In the genomic region with DNA sequence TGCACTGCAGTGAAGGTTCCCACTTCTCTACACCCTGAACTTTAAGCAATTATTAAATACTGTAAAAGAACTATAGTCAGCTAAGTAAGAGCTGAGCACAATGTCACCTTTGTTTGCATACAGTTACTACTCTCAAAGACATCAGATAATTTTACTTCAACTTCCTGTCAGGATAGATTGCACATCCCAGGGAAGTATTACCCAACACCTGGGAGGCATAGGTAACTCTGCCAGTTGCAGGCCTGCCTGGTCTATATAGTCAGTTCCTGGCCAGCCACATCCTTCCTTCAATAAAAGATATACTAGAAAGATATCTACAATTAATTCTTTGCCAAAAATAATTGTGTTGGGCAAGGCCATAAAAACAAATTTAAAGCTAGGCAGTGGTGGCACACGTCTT, we compare ENCODE assay signal across 29 mouse cellular contexts. TPM values are rescaled to one million over a fixed set of nuclear protein-coding genes. Genes with fewer than 3 reads are reported as not detected.
DNase-seq lines count a peak whose midpoint lies in the region; ATAC-seq lines count a peak whose summit lies in the region.
"Had no signal": no experiment of that assay in that cellular context is flagged by ENCODE, and none has a peak within 500 bp of the region (broad histone marks: within the 10 kb centered on the region; RNA-seq: fewer than 3 reads in every experiment).

No protein-coding gene starts in this region.

- H3K9me3 ChIP-seq in intestine, embryonic 16.5 days (ENCODE audit: control insufficient read depth, low read length), result no peaks in the 10 kb centered on the region
- H3K9me3 ChIP-seq: embryonic facial prominence, embryonic 13.5 days; embryonic facial prominence, embryonic 15.5 days; forebrain, embryonic 10.5 days; forebrain, embryonic 12.5 days; G1E had no signal

- H3K4me3 ChIP-seq in intestine, embryonic 16.5 days (ENCODE audit: low read length), result no peak overlapping the region
- H3K4me3 ChIP-seq: embryonic facial prominence, embryonic 13.5 days; embryonic facial prominence, embryonic 15.5 days; erythroblast, embryonic 14.5 days; forebrain, embryonic 10.5 days; forebrain, embryonic 12.5 days had no signal

- DNase-seq in gonadal fat pad, adult 2 months (ENCODE audit: low read depth), result peak; percentile 19
- DNase-seq in cerebellum, postnatal 14 days, result no peak
- DNase-seq in ovary, adult 18-20 months (ENCODE audit: low spot score), result no peak
- DNase-seq: adrenal gland, adult 8-10 months; adrenal gland, postnatal 14 days; adrenal gland, postnatal 36 days; B cell, adult 2 months; cerebellum, adult 11-12 months; cerebellum, adult 2 months; cerebellum, adult 9-10 months; cerebellum, postnatal 10 days; cerebellum, postnatal 36 days; embryo, embryonic 11 days had no signal

- no peaks in the 10 kb centered on the region for H3K4me1 ChIP-seq in intestine, embryonic 16.5 days (ENCODE audit: control insufficient read depth, insufficient read depth, low read length)
- H3K4me1 ChIP-seq: embryonic facial prominence, embryonic 13.5 days; embryonic facial prominence, embryonic 15.5 days; forebrain, embryonic 10.5 days; forebrain, embryonic 12.5 days had no signal

- H3K27me3 ChIP-seq in intestine, embryonic 16.5 days (replicated peaks; ENCODE audit: control insufficient read depth, insufficient read depth, low read length), result no peaks in the 10 kb centered on the region
- H3K27me3 ChIP-seq: embryonic facial prominence, embryonic 13.5 days; embryonic facial prominence, embryonic 15.5 days; forebrain, embryonic 12.5 days had no signal

- peak; percentile 86 for ATAC-seq in intestine, embryonic 16.5 days
- no peak for ATAC-seq in megakaryocyte-erythroid progenitor cell, adult 5-6 weeks (replicated peaks; ENCODE audit: low FRiP score, low TSS enrichment, poor library complexity, severe bottlenecking)
- ATAC-seq: activated CD4-positive, CD25-positive, alpha-beta regulatory T cell, adult 4 months; CD4-positive, CD25-positive, alpha-beta regulatory T cell, adult 4 months; forebrain, embryonic 14.5 days; forebrain, embryonic 16.5 days; Patski had no signal

- no peak overlapping the region for H3K27ac ChIP-seq in intestine, embryonic 16.5 days (ENCODE audit: low read length)
- H3K27ac ChIP-seq: embryonic facial prominence, embryonic 13.5 days; embryonic facial prominence, embryonic 15.5 days; forebrain, embryonic 10.5 days; forebrain, embryonic 12.5 days had no signal

- WGBS in intestine, embryonic 16.5 days, result 71% methylated on average over 1 of the region's 1 CpGs

- H3K36me3 ChIP-seq in intestine, embryonic 16.5 days (ENCODE audit: control insufficient read depth, insufficient read depth, low read length), result no peaks in the 10 kb centered on the region
- H3K36me3 ChIP-seq: embryonic facial prominence, embryonic 13.5 days; embryonic facial prominence, embryonic 15.5 days; forebrain, embryonic 10.5 days; forebrain, embryonic 12.5 days; G1E had no signal

- no peak overlapping the region for H3K4me2 ChIP-seq in intestine, embryonic 16.5 days (ENCODE audit: low read depth, low read length)
- H3K4me2 ChIP-seq: embryonic facial prominence, embryonic 13.5 days; embryonic facial prominence, embryonic 15.5 days; forebrain, embryonic 12.5 days had no signal

- no peak overlapping the region for H3K9ac ChIP-seq in intestine, embryonic 16.5 days (ENCODE audit: low read depth, low read length)
- H3K9ac ChIP-seq: embryonic facial prominence, embryonic 13.5 days; embryonic facial prominence, embryonic 15.5 days; forebrain, embryonic 12.5 days had no signal

RNA-seq across cellular contexts. Expression of a gene that starts 28.0 kb away (rescaled TPM):
- polyA plus RNA-seq in gonadal fat pad, adult 2 months (2012; rRNA removed), result 0.03 and 0.14 TPM in 2 replicates
- polyA plus RNA-seq in intestine, embryonic 16.5 days (2015; fragmentation: Nextera tagmentation; extraction: Ambion mirVana), result 0.43 and 0.56 TPM in 2 replicates
- total RNA-seq in megakaryocyte-erythroid progenitor cell, adult 5-6 weeks (2014; fragmentation: Nextera tagmentation), result 1.4 and 3.7 TPM in 2 replicates
- 0.84 and 2.7 TPM in 2 replicates for total RNA-seq in megakaryocyte-erythroid progenitor cell, adult 5-6 weeks (2017)
- total RNA-seq: adrenal gland, postnatal 36 days; CH12.LX; common myeloid progenitor, adult 5-6 weeks; G1E had no signal
- polyA plus RNA-seq: cerebellum, adult 2 months; embryonic facial prominence, embryonic 11.5 days; embryonic facial prominence, embryonic 13.5 days; embryonic facial prominence, embryonic 15.5 days; erythroblast, embryonic 14.5 days; forebrain, embryonic 10.5 days; forebrain, embryonic 12.5 days; forebrain, embryonic 14.5 days; forebrain, embryonic 16.5 days; G1E; Patski had no signal
